Mouse (Mus musculus) limb, embryonic 11.5 days (tissue): Measurements from ENCODE around the gene Pald1. TPM values are rescaled to one million over a fixed set of nuclear protein-coding genes. Genes with fewer than 3 reads are reported as not detected.

ENCODE experiments used
- ATAC-seq: fragments of 200-750 bp; cut with Nextera tagmentation; 2 replicates; pipeline ENCODE4 v1.8.0; 2017; ENCODE audit warnings: low read depth; ENCODE audit not compliant: insufficient number of reproducible peaks, low FRiP score, low TSS enrichment
- DNase-seq: peaks from one replicate; pipeline ENCODE4 v3.0.0-alpha.2; 2015; ENCODE audit warnings: low spot score
- H3K27ac ChIP-seq: fragments of 300-500 bp; sonication (generic); replicated peaks from 2 replicates; pipeline ENCODE4 v1.5.1; 2014; ENCODE audit warnings: low read depth, mild to moderate bottlenecking, low read length
- H3K27me3 ChIP-seq: fragments of 300-500 bp; sonication (generic); 2 replicates; pipeline ENCODE4 v1.6.1; 2014; ENCODE audit warnings: mild to moderate bottlenecking, low read length, mixed read lengths; ENCODE audit not compliant: control insufficient read depth, insufficient read depth
- H3K36me3 ChIP-seq: fragments of 300-500 bp; sonication (generic); 2 replicates; pipeline ENCODE4 v1.6.1; 2014; ENCODE audit warnings: mild to moderate bottlenecking, low read length, moderate library complexity, mixed read lengths; ENCODE audit not compliant: control insufficient read depth, insufficient read depth
- H3K4me1 ChIP-seq: fragments of 300-500 bp; sonication (generic); 2 replicates; pipeline ENCODE4 v1.6.1; 2014; ENCODE audit warnings: low read length, mixed read lengths; ENCODE audit not compliant: control insufficient read depth, insufficient read depth
- H3K4me2 ChIP-seq: fragments of 300-500 bp; sonication (generic); 2 replicates; pipeline ENCODE4 v1.6.1; 2014; ENCODE audit warnings: low read depth, mild to moderate bottlenecking, moderate library complexity; ENCODE audit not compliant: severe bottlenecking
- H3K4me3 ChIP-seq: fragments of 300-500 bp; sonication (generic); 2 replicates; pipeline ENCODE4 v1.5.1; 2014; ENCODE audit warnings: low read depth, low read length
- H3K9ac ChIP-seq: fragments of 300-500 bp; sonication (generic); 2 replicates; pipeline ENCODE4 v1.6.1; 2014; ENCODE audit warnings: mild to moderate bottlenecking, low read length
- H3K9me3 ChIP-seq: fragments of 300-500 bp; sonication (generic); 2 replicates; pipeline ENCODE4 v1.6.1; 2016; ENCODE audit warnings: low read length; ENCODE audit not compliant: control insufficient read depth
- WGBS: fragments of 180-500 bp; shearing (Covaris S2); extraction: QIAGEN DNeasy Blood & Tissue Kit; methylation state at CpG from one replicate; pipeline ENCODE4 v1.1.7; 2014; 5-methylcytosine and 5-hydroxymethylcytosine counted together
- polyA plus RNA-seq: library from polyadenylated mRNA; unstranded; fragments of >200 nt; fragmentation: Nextera tagmentation; extraction: Ambion mirVana; gene quantifications from 2 replicates; pipeline ENCODE4 v1.2.1, GENCODE M21; 2014

Pald1 gene
- polyA plus RNA-seq, 1 experiment from 2014 or later = 17.0 TPM

GRCm38 (mm10) chr10:61297477-61297876, 85.9 kb downstream of the Pald1 start, which contains the start of gene Prf1:
Prf1 (plus strand) TSS chr10:61297833.
- Histone ChIP-seq H3K27me3 (no peaks in the 10 kb centered on the region), H3K4me1 (no peaks in the 10 kb centered on the region), H3K4me3 (no peak within 1 kb of the TSS), H3K9me3 (no peaks in the 10 kb centered on the region), H3K9ac (no peak within 1 kb of the TSS), H3K27ac (no peak within 1 kb of the TSS), H3K36me3 (no peaks in the 10 kb centered on the region), H3K4me2 (no peak within 1 kb of the TSS)
- 74% methylated on average over 7 of the region's 7 CpGs for WGBS
- ATAC-seq = no peak
- DNase-seq = no peak

- ATAC-seq (no peak), DNase-seq (no peak)
- no peak overlapping the region for H3K9ac ChIP-seq
- no peaks in the 10 kb centered on the region for H3K27me3 ChIP-seq
- no peak overlapping the region for H3K27ac ChIP-seq
- no peaks in the 10 kb centered on the region for H3K36me3 ChIP-seq
- H3K4me2 ChIP-seq = no peak overlapping the region
- H3K9me3 ChIP-seq = no peaks in the 10 kb centered on the region
- no peaks in the 10 kb centered on the region for H3K4me1 ChIP-seq
- WGBS = 80% methylated on average over 8 of the region's 8 CpGs
- H3K4me3 ChIP-seq = no peak overlapping the region
These were observed 86.5 kb downstream of the Pald1 start for GRCm38 (mm10) chr10:61296713-61297445.

GRCm38 (mm10) chr10:61294242-61294641, 89.1 kb downstream of the Pald1 start:
- no peak overlapping the region for H3K4me2 ChIP-seq
- no peak for DNase-seq
- no peaks in the 10 kb centered on the region for H3K4me1 ChIP-seq
- no peak overlapping the region for H3K4me3 ChIP-seq
- no peaks in the 10 kb centered on the region for H3K27me3 ChIP-seq
- H3K9me3 ChIP-seq = no peaks in the 10 kb centered on the region
- WGBS = 90% methylated on average over 8 of the region's 8 CpGs
- H3K9ac ChIP-seq = no peak overlapping the region
- no peak overlapping the region for H3K27ac ChIP-seq
- H3K36me3 ChIP-seq = no peaks in the 10 kb centered on the region
- no peak for ATAC-seq

GRCm38 (mm10) chr10:61290479-61290878, 92.9 kb downstream of the Pald1 start:
- no peaks in the 10 kb centered on the region for H3K9me3 ChIP-seq
- 84% methylated on average over 2 of the region's 2 CpGs for WGBS
- no peaks in the 10 kb centered on the region for H3K36me3 ChIP-seq
- no peaks in the 10 kb centered on the region for H3K27me3 ChIP-seq
- no peak overlapping the region for H3K4me3 ChIP-seq
- no peak overlapping the region for H3K9ac ChIP-seq
- H3K27ac ChIP-seq = no peak overlapping the region
- no peak overlapping the region for H3K4me2 ChIP-seq
- no peak for DNase-seq
- no peak for ATAC-seq
- H3K4me1 ChIP-seq = no peaks in the 10 kb centered on the region

GRCm38 (mm10) chr10:61290016-61290415, 93.3 kb downstream of the Pald1 start:
- no peak for ATAC-seq
- Histone ChIP-seq H3K4me3 (no peak overlapping the region), H3K9me3 (no peaks in the 10 kb centered on the region), H3K27ac (no peak overlapping the region), H3K4me2 (no peak overlapping the region), H3K9ac (no peak overlapping the region), H3K36me3 (no peaks in the 10 kb centered on the region), H3K27me3 (no peaks in the 10 kb centered on the region), H3K4me1 (no peaks in the 10 kb centered on the region)
- DNase-seq = no peak
- 91% methylated on average over 2 of the region's 2 CpGs for WGBS

- no peak for ATAC-seq
- Histone ChIP-seq H3K36me3 (no peaks in the 10 kb centered on the region), H3K27ac (no peak overlapping the region), H3K4me3 (no peak overlapping the region), H3K27me3 (no peaks in the 10 kb centered on the region), H3K9ac (no peak overlapping the region), H3K4me1 (no peaks in the 10 kb centered on the region), H3K4me2 (no peak overlapping the region), H3K9me3 (no peaks in the 10 kb centered on the region)
- no peak for DNase-seq
- WGBS = 78% methylated on average over 7 of the region's 7 CpGs
These were observed 97.1 kb downstream of the Pald1 start for GRCm38 (mm10) chr10:61286246-61286645.

GRCm38 (mm10) chr10:61285271-61285670, 98.1 kb downstream of the Pald1 start:
- H3K9ac ChIP-seq = no peak overlapping the region
- ATAC-seq (no peak), DNase-seq (no peak)
- H3K9me3 ChIP-seq = no peaks in the 10 kb centered on the region
- WGBS = 84% methylated on average over 11 of the region's 11 CpGs
- H3K27ac ChIP-seq = no peak overlapping the region
- H3K36me3 ChIP-seq = no peaks in the 10 kb centered on the region
- no peaks in the 10 kb centered on the region for H3K4me1 ChIP-seq
- H3K27me3 ChIP-seq = no peaks in the 10 kb centered on the region
- H3K4me2 ChIP-seq = no peak overlapping the region
- H3K4me3 ChIP-seq = no peak overlapping the region

GRCm38 (mm10) chr10:61284309-61284708, 99.0 kb downstream of the Pald1 start:
- ATAC-seq (no peak), DNase-seq (no peak)
- no peaks in the 10 kb centered on the region for H3K36me3 ChIP-seq
- WGBS = 91% methylated on average over 4 of the region's 4 CpGs
- H3K27ac ChIP-seq = no peak overlapping the region
- no peak overlapping the region for H3K9ac ChIP-seq
- no peaks in the 10 kb centered on the region for H3K9me3 ChIP-seq
- no peaks in the 10 kb centered on the region for H3K27me3 ChIP-seq
- H3K4me1 ChIP-seq = no peaks in the 10 kb centered on the region
- H3K4me2 ChIP-seq = no peak overlapping the region
- no peak overlapping the region for H3K4me3 ChIP-seq

- Histone ChIP-seq H3K4me1 (no peaks in the 10 kb centered on the region), H3K27me3 (no peaks in the 10 kb centered on the region), H3K4me3 (no peak overlapping the region), H3K4me2 (no peak overlapping the region), H3K9ac (no peak overlapping the region), H3K36me3 (no peaks in the 10 kb centered on the region), H3K9me3 (no peaks in the 10 kb centered on the region), H3K27ac (no peak overlapping the region)
- 80% methylated on average over 5 of the region's 5 CpGs for WGBS
- ATAC-seq (no peak), DNase-seq (no peak)
These were observed 102.2 kb downstream of the Pald1 start for GRCm38 (mm10) chr10:61281115-61281514.
